Mouse (Mus musculus) midbrain, postnatal 0 days (tissue): ENCODE measurements around the gene Vmn2r9. TPM values are rescaled to one million over a fixed set of nuclear protein-coding genes. Genes with fewer than 3 reads are reported as not detected.
"Not testable (repeated sequence)": the region's sequence is repeated elsewhere in the genome, so short reads cannot be mapped to it uniquely, and the experiment has no call there.

ENCODE experiments used
- ATAC-seq: fragments of 200-750 bp; cut with Nextera tagmentation; 2 replicates; pipeline ENCODE4 v1.8.0; 2017; ENCODE audit warnings: moderate number of reproducible peaks, mild to moderate bottlenecking, moderate TSS enrichment, moderate library complexity; ENCODE audit not compliant: low FRiP score
- DNase-seq: peaks from one replicate; pipeline ENCODE4 v3.0.0-alpha.2; 2015; ENCODE audit warnings: low spot score
- H3K27ac ChIP-seq: fragments of 300-500 bp; sonication (generic); 2 replicates; pipeline ENCODE4 v1.5.1; 2014; ENCODE audit warnings: low read depth, mild to moderate bottlenecking, low read length, mixed read lengths
- H3K27me3 ChIP-seq: fragments of 300-500 bp; sonication (generic); 2 replicates; pipeline ENCODE4 v1.6.1; 2014; ENCODE audit warnings: low read length, control low read depth, mixed read lengths; ENCODE audit not compliant: insufficient read depth
- H3K36me3 ChIP-seq: fragments of 300-500 bp; sonication (generic); 2 replicates; pipeline ENCODE4 v1.6.1; 2014; ENCODE audit warnings: low read length, control low read depth, mixed read lengths; ENCODE audit not compliant: insufficient read depth
- H3K4me1 ChIP-seq: fragments of 300-500 bp; sonication (generic); 2 replicates; pipeline ENCODE4 v1.6.1; 2014; ENCODE audit warnings: mild to moderate bottlenecking, control low read depth, antibody characterized with exemption, low read length, mixed read lengths; ENCODE audit not compliant: insufficient read depth
- H3K4me2 ChIP-seq: fragments of 300-500 bp; sonication (generic); 2 replicates; pipeline ENCODE4 v1.6.1; 2014; ENCODE audit warnings: low read depth, mild to moderate bottlenecking, low read length, mixed read lengths; ENCODE audit not compliant: poor library complexity, severe bottlenecking
- H3K4me3 ChIP-seq: fragments of 300-500 bp; sonication (generic); 2 replicates; pipeline ENCODE4 v1.5.1; 2014; ENCODE audit warnings: low read depth, mild to moderate bottlenecking, low read length, moderate library complexity
- H3K9ac ChIP-seq: fragments of 300-500 bp; sonication (generic); replicated peaks from 2 replicates; pipeline ENCODE4 v1.6.1; 2014; ENCODE audit warnings: mild to moderate bottlenecking, low read length, moderate library complexity, mixed read lengths; ENCODE audit not compliant: poor library complexity, severe bottlenecking
- H3K9me3 ChIP-seq: fragments of 300-500 bp; sonication (generic); 2 replicates; pipeline ENCODE4 v1.6.1; 2016; ENCODE audit warnings: low read length, control low read depth
- CTCF ChIP-seq: IDR thresholded peaks from 2 replicates; pipeline ENCODE4 v1.5.1; 2016; ENCODE audit warnings: antibody characterized with exemption, mild to moderate bottlenecking
- WGBS: fragments of 180-500 bp; shearing (Covaris S2); extraction: QIAGEN DNeasy Blood & Tissue Kit; methylation state at CpG from one replicate; pipeline ENCODE4 v1.1.7; 2014; 5-methylcytosine and 5-hydroxymethylcytosine counted together
- polyA plus RNA-seq: library from polyadenylated mRNA; unstranded; fragments of >200 nt; fragmentation: Nextera tagmentation; extraction: Ambion mirVana; gene quantifications from 2 replicates; pipeline ENCODE4 v1.2.1, GENCODE M21; 2015
- total RNA-seq: library from RNA; depleted of rRNA; stranded (reverse); fragments of >200 nt; gene quantifications from 2 replicates; pipeline ENCODE4 v1.2.3, GENCODE M21; 2014; rRNA removed

The Vmn2r9 gene
- total and polyA plus RNA-seq, 2 experiments from 2014 or later = not detected

- H3K36me3 ChIP-seq = no peaks in the 10 kb centered on the region
- H3K4me1 ChIP-seq = no peaks in the 10 kb centered on the region
- H3K4me3 ChIP-seq = no peak overlapping the region
- WGBS = 56% methylated on average over 1 of the region's 1 CpGs
- H3K4me2 ChIP-seq = no peak overlapping the region
- no peak for DNase-seq
- H3K9ac ChIP-seq = no peak overlapping the region
- no peaks in the 10 kb centered on the region for H3K27me3 ChIP-seq
- H3K27ac ChIP-seq = no peak overlapping the region
- H3K9me3 ChIP-seq = no peaks in the 10 kb centered on the region
- ATAC-seq = no peak
- no peak for TF ChIP-seq CTCF
Measured at GRCm38 (mm10) chr5:108803646-108804045, 48.8 kb downstream of the Vmn2r9 start.

- not testable (repeated sequence) for ATAC-seq, DNase-seq, H3K36me3 ChIP-seq, H3K4me2 ChIP-seq, H3K27me3 ChIP-seq, H3K9ac ChIP-seq, H3K27ac ChIP-seq, H3K4me1 ChIP-seq, H3K9me3 ChIP-seq, H3K4me3 ChIP-seq
- WGBS = 56% methylated on average over 2 of the region's 2 CpGs
Measured at GRCm38 (mm10) chr5:108795263-108795662, 57.1 kb downstream of the Vmn2r9 start, which contains the start of gene Tmed11. Tmed11 (minus strand) TSS chr5:108795363.

- TF ChIP-seq CTCF = peak; percentile 68
- H3K9ac ChIP-seq, ATAC-seq, H3K4me2 ChIP-seq, H3K4me1 ChIP-seq, DNase-seq, H3K36me3 ChIP-seq, H3K9me3 ChIP-seq, H3K4me3 ChIP-seq, H3K27ac ChIP-seq, H3K27me3 ChIP-seq: not testable (repeated sequence)
- WGBS = 32% methylated on average over 1 of the region's 1 CpGs
Measured at GRCm38 (mm10) chr5:108790385-108790784, 62.0 kb downstream of the Vmn2r9 start.

Other genes with a start within 250 kb of the Vmn2r9 start
- 76.7 and 77.1 TPM in 2 replicates for gene Gak, start 222.8 kb downstream of the Vmn2r9 start, total RNA-seq
- gene Gak, start 222.8 kb downstream of the Vmn2r9 start, polyA plus RNA-seq = 46.1 and 48.6 TPM in 2 replicates
- gene Tmem175, start 222.8 kb downstream of the Vmn2r9 start, total RNA-seq = 34.1 and 37.6 TPM in 2 replicates
- 34.2 and 41.4 TPM in 2 replicates for gene Tmem175, start 222.8 kb downstream of the Vmn2r9 start, polyA plus RNA-seq
- 9.2 and 10.9 TPM in 2 replicates for gene Idua, start 192.3 kb downstream of the Vmn2r9 start, total RNA-seq
- 8.8 and 9.8 TPM in 2 replicates for gene Idua, start 192.3 kb downstream of the Vmn2r9 start, polyA plus RNA-seq
- gene Dgkq, start 182.9 kb downstream of the Vmn2r9 start, total RNA-seq = 45.4 and 51.8 TPM in 2 replicates
- 23.5 and 23.7 TPM in 2 replicates for gene Dgkq, start 182.9 kb downstream of the Vmn2r9 start, polyA plus RNA-seq
- gene Slc26a1, start 177.0 kb downstream of the Vmn2r9 start, total RNA-seq = 9.3 and 10.1 TPM in 2 replicates
- gene Slc26a1, start 177.0 kb downstream of the Vmn2r9 start, polyA plus RNA-seq = 4.2 and 5.3 TPM in 2 replicates
- 12.9 and 20.4 TPM in 2 replicates for gene Fgfrl1, start 160.2 kb downstream of the Vmn2r9 start, total RNA-seq
- gene Fgfrl1, start 160.2 kb downstream of the Vmn2r9 start, polyA plus RNA-seq = 5.4 and 5.7 TPM in 2 replicates
- not detected in 2 replicates for gene Rnf212, start 77.6 kb downstream of the Vmn2r9 start, total RNA-seq
- gene Rnf212, start 77.6 kb downstream of the Vmn2r9 start, polyA plus RNA-seq = not detected in 2 replicates
- gene Tmed11, start 57.2 kb downstream of the Vmn2r9 start, total RNA-seq = not detected in 2 replicates
- gene Tmed11, start 57.2 kb downstream of the Vmn2r9 start, polyA plus RNA-seq = not detected in 2 replicates
- gene Vmn2r8, start 43.8 kb downstream of the Vmn2r9 start, total RNA-seq = not detected in 2 replicates
- gene Vmn2r8, start 43.8 kb downstream of the Vmn2r9 start, polyA plus RNA-seq = not detected in 2 replicates
- not detected in 2 replicates for gene Vmn2r10, start 153.9 kb upstream of the Vmn2r9 start, total RNA-seq
- gene Vmn2r10, start 153.9 kb upstream of the Vmn2r9 start, polyA plus RNA-seq = not detected in 2 replicates
- gene Vmn2r11, start 207.0 kb upstream of the Vmn2r9 start, total RNA-seq = not detected in 2 replicates
- not detected in 2 replicates for gene Vmn2r11, start 207.0 kb upstream of the Vmn2r9 start, polyA plus RNA-seq
- gene Vmn2r12, start 245.3 kb upstream of the Vmn2r9 start, total RNA-seq = not detected in 2 replicates
- not detected in 2 replicates for gene Vmn2r12, start 245.3 kb upstream of the Vmn2r9 start, polyA plus RNA-seq